Mouse (Mus musculus): ENCODE data around the gene Zfp385a. TPM values are rescaled to one million over a fixed set of nuclear protein-coding genes. Genes with fewer than 3 reads are reported as not detected.

Zfp385a gene
- polyA plus RNA-seq, 1 experiment = 84.7 TPM

DNA sequence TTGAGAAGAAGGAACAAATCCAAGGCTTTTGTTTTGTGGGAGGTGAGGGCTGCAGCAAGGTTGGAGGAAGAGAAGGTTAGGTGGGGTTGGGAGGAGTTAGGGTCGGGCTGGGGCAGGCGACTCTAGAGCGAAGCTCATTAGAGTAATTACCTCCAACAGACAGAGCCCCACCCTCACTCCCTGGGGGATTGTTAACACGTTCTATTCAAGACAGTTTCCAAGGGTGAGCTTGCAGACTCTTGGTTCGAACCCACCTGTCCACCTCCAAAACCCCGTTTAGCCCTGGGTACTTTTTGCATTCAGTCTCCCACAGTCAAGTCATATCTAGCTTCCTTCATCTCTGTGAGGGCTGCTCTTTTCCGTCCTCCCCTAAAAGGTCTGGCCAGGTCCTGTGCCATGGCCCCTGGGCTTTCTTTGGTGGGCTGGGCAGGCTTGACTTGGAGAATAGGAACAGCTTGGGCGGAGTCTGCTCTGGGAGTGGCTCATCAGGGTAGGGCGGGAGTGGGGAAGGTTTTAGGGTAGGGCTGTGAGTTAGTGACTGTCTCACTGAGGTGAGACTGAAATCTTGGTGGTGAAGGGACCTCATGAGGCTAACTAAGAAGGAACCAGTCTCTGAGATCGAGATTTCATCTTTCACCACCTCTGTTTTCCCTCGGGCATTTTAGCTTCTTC lies 2.8 kb downstream of the Zfp385a start:
- no peak overlapping the region for H3K27ac ChIP-seq (ENCODE audit: control insufficient read depth, insufficient read depth, low read depth, low read length)
- H3K4me3 ChIP-seq (ENCODE audit: control insufficient read depth, low read depth, low read length) = no peak overlapping the region
- H3K36me3 ChIP-seq (ENCODE audit: control insufficient read depth, insufficient read depth, low read length) = no peaks in the 10 kb centered on the region
- TF ChIP-seq CTCF (IDR thresholded peaks at IDR 0.05; ENCODE audit: control insufficient read depth, insufficient read depth, insufficient replicate concordance, low read depth, low read length) (no peak), POLR2A (IDR thresholded peaks at IDR 0.05; ENCODE audit: control insufficient read depth, low read depth, low read length) (no peak)
- peaks cover 12% of the 10 kb centered on the region for H3K4me1 ChIP-seq (ENCODE audit: control insufficient read depth, insufficient read depth, low read length)
- H3K27me3 ChIP-seq (ENCODE audit: control insufficient read depth, insufficient read depth, low read length) = no peaks in the 10 kb centered on the region; the same call in 1 of the 2 replicates

DNA sequence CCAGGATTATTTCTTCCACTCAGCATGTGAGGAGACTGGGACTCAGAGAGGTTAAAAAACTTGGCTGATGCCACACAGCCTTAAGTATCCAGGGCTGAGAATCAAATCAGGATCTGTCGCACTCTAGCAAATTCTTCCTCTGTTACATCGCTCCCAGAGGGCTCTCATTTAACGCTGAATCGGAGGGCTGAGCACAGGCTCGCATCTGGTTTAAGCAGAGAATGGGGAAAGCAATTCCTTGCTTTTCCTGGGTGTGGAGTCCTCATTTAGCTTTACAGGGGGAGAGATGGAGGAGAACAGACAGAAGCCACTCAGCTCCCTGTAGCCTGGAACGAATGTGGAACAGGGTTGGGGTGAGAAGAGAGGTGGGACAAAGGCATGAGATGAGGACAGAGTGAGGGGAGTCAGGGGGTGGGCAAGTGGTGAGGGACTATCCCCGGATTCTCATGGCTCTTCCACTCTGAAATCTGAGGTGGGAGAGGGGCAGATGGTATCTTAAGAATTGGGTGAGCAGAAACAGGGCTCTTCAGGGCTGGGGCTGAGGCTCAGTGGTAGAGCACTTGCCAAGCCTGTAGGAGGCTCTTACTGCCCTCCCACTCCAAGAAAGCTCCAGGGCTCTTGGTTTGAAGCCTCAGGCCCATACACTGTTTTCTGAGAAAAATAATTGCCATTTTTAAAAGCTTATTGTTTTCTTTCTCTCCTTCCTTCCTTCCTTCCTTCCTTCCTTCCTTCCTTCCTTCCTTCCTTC lies 4.2 kb downstream of the Zfp385a start:
- Histone ChIP-seq H3K4me3 (ENCODE audit: control insufficient read depth, low read depth, low read length) (no peak overlapping the region), H3K36me3 (ENCODE audit: control insufficient read depth, insufficient read depth, low read length) (no peaks in the 10 kb centered on the region), H3K27me3 (ENCODE audit: control insufficient read depth, insufficient read depth, low read length) (no peaks in the 10 kb centered on the region; the same call in 1 of the 2 replicates), H3K4me1 (ENCODE audit: control insufficient read depth, insufficient read depth, low read length) (peaks cover 12% of the 10 kb centered on the region), H3K27ac (ENCODE audit: control insufficient read depth, insufficient read depth, low read depth, low read length) (no peak overlapping the region)
- no peak for TF ChIP-seq CTCF (IDR thresholded peaks at IDR 0.05; ENCODE audit: control insufficient read depth, insufficient read depth, insufficient replicate concordance, low read depth, low read length)
- TF ChIP-seq POLR2A (IDR thresholded peaks at IDR 0.05; ENCODE audit: control insufficient read depth, low read depth, low read length) = no peak

DNA sequence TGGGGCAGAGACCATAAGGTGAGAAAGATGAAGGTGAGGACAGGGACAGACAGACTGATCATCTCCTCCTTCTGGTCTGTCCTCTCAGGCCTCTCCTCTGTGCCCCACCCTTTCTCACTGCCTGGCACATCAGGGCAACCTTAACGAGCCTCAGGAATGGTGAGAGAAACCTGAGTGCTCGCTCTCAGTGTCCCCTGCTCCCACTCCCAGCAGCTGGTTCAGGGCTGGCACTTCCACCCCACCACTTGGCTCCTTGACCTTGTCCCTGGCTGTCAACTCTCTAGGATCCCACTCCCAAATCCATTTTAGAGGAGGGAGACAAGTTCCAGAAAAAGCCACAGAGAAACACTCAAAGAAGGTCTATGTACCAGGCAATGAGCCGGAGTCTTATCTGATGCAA lies 4.9 kb downstream of the Zfp385a start:
- H3K36me3 ChIP-seq (ENCODE audit: control insufficient read depth, insufficient read depth, low read length) = no peaks in the 10 kb centered on the region
- TF ChIP-seq CTCF (IDR thresholded peaks at IDR 0.05; ENCODE audit: control insufficient read depth, insufficient read depth, insufficient replicate concordance, low read depth, low read length) (no peak), POLR2A (IDR thresholded peaks at IDR 0.05; ENCODE audit: control insufficient read depth, low read depth, low read length) (no peak)
- H3K27me3 ChIP-seq (ENCODE audit: control insufficient read depth, insufficient read depth, low read length) = no peaks in the 10 kb centered on the region; the same call in 1 of the 2 replicates
- no peak overlapping the region for H3K4me3 ChIP-seq (ENCODE audit: control insufficient read depth, low read depth, low read length)
- H3K4me1 ChIP-seq (ENCODE audit: control insufficient read depth, insufficient read depth, low read length) = peaks cover 9% of the 10 kb centered on the region
- H3K27ac ChIP-seq (ENCODE audit: control insufficient read depth, insufficient read depth, low read depth, low read length) = no peak overlapping the region

DNA sequence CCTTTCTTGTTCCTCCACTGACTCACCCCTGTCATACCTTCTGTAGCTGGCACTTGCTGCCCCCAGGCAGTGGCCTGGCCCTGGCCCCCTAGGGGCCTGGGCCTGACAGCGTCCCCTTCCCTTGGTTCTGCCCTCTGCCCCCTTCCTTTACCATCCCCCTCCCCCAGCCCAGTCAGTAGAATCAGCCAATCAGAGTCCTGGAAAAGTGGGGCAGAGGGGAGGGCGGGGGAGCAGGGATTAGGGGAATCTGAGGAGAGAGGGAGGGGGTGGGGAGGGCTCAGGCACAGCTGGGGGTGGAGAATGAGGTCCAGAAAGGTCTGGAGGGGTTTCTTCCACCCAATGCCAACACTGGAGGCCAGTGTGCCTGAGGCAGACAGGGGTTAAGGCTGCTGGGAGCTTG lies 5.7 kb downstream of the Zfp385a start:
- peaks cover 3% of the 10 kb centered on the region for H3K4me1 ChIP-seq (ENCODE audit: control insufficient read depth, insufficient read depth, low read length)
- TF ChIP-seq POLR2A (IDR thresholded peaks at IDR 0.05; ENCODE audit: control insufficient read depth, low read depth, low read length) (no peak), CTCF (IDR thresholded peaks at IDR 0.05; ENCODE audit: control insufficient read depth, insufficient read depth, insufficient replicate concordance, low read depth, low read length) (no peak)
- H3K4me3 ChIP-seq (ENCODE audit: control insufficient read depth, low read depth, low read length) = no peak overlapping the region
- no peaks in the 10 kb centered on the region for H3K27me3 ChIP-seq (ENCODE audit: control insufficient read depth, insufficient read depth, low read length)
- H3K27ac ChIP-seq (ENCODE audit: control insufficient read depth, insufficient read depth, low read depth, low read length) = no peak overlapping the region
- H3K36me3 ChIP-seq (ENCODE audit: control insufficient read depth, insufficient read depth, low read length) = no peaks in the 10 kb centered on the region

DNA sequence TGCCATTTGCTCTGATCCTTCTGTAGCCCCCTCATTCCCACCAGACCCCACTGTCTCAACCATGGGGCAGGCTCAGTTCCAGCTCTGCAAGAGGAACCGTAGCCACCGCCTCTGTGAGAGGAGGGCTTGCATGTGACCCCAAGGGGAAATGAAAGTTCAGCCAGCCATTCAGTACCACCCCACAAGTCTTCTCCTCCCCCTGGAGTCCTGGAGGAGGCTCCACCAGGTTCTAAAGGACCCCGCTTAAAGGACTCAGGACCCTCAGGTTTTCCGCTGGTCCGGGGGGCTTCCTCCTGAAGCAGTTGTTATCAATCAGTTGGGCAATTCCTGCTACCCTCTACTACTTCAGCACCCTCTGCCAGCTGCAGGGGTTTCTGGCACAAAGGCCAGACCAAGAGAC lies 6.2 kb downstream of the Zfp385a start:
- no peak overlapping the region for H3K27ac ChIP-seq (ENCODE audit: control insufficient read depth, insufficient read depth, low read depth, low read length)
- H3K27me3 ChIP-seq (ENCODE audit: control insufficient read depth, insufficient read depth, low read length) = no peaks in the 10 kb centered on the region
- no peak overlapping the region for H3K4me3 ChIP-seq (ENCODE audit: control insufficient read depth, low read depth, low read length)
- H3K36me3 ChIP-seq (ENCODE audit: control insufficient read depth, insufficient read depth, low read length) = no peaks in the 10 kb centered on the region
- TF ChIP-seq POLR2A (IDR thresholded peaks at IDR 0.05; ENCODE audit: control insufficient read depth, low read depth, low read length) (no peak), CTCF (IDR thresholded peaks at IDR 0.05; ENCODE audit: control insufficient read depth, insufficient read depth, insufficient replicate concordance, low read depth, low read length) (no peak)
- no peaks in the 10 kb centered on the region; the same call in 1 of the 2 replicates for H3K4me1 ChIP-seq (ENCODE audit: control insufficient read depth, insufficient read depth, low read length)

DNA sequence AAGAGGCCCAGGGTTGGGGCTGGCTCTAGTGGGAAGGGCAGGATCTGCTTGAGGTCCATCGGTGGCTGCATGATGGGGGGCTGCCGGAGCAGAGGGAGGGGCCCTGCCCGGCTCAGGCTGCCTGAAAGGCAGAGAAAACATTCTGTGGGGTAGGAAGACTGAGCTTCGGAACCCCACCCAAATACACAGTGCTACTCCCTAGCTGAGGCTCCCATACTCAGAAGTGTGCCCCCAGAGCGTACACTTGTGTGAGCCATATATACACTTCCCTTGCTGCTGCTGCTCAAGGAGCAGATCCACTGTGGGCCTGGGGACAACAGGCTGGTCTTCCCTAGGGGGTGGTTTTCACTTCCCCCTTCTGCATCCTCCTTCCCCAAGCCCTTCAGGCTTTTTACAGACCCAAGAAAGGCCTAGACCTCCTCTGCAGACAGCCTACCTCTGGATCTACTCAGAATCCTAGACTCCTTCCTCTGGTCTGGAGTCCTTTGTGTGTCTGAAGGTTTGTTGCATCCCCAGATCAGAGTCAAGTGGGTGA lies 6.7 kb downstream of the Zfp385a start:
- Histone ChIP-seq H3K4me3 (ENCODE audit: control insufficient read depth, low read depth, low read length) (no peak overlapping the region), H3K27ac (ENCODE audit: control insufficient read depth, insufficient read depth, low read depth, low read length) (no peak overlapping the region), H3K27me3 (ENCODE audit: control insufficient read depth, insufficient read depth, low read length) (no peaks in the 10 kb centered on the region), H3K36me3 (ENCODE audit: control insufficient read depth, insufficient read depth, low read length) (no peaks in the 10 kb centered on the region), H3K4me1 (ENCODE audit: control insufficient read depth, insufficient read depth, low read length) (no peaks in the 10 kb centered on the region; the same call in 1 of the 2 replicates)
- no peak for TF ChIP-seq CTCF (IDR thresholded peaks at IDR 0.05; ENCODE audit: control insufficient read depth, insufficient read depth, insufficient replicate concordance, low read depth, low read length)
- no peak for TF ChIP-seq POLR2A (IDR thresholded peaks at IDR 0.05; ENCODE audit: control insufficient read depth, low read depth, low read length)

All from testis, adult 2 months (tissue).